Mouse (Mus musculus) layer of hippocampus, postnatal 14 days (tissue): ENCODE data around the gene Mfap3. TPM values are rescaled to one million over a fixed set of nuclear protein-coding genes. Genes with fewer than 3 reads are reported as not detected.
"Not testable (repeated sequence)": the region's sequence is repeated elsewhere in the genome, so short reads cannot be mapped to it uniquely, and the experiment has no call there.

Experiments used
- DNase-seq, 2 experiments: peaks; one replicate each; pipeline ENCODE4 v3.0.0; 2021 to 2022; ENCODE audit warnings: low spot score in 2 of 2, mixed read lengths in 1 of 2
- total RNA-seq, 2 experiments: library from RNA; stranded (reverse); gene quantifications; 2 replicates each; pipeline ENCODE4 v1.2.3; 2021

The Mfap3 gene
- total RNA-seq, 2 experiments from 2014 or later = 28.5 to 33.7 TPM

- DNase-seq = no peak
Observed at GRCm38 (mm10) chr11:57527506-57527905, 9.0 kb downstream of the Mfap3 start.

DNA sequence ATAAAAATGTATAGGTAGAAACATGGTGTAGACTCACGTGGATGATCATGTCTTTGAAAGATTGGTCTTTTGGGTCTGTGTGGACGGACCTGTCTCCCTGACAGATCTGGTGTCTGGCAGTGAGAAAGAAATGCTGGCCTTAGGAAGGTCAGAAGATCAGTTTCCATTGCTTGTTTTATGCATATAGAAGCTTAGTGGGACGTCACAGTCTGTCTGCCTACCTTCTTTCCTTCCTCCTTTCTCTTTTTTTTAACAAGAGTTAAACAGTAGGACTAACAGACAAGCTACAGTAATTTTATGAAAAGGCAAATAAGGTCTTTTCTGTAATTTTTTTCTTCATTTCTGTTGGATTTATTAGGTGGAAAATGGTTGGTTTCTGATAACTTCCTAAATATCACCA, 10.6 kb downstream of the Mfap3 start:
- DNase-seq = no peak

GRCm38 (mm10) chr11:57531300-57531950, 13.0 kb downstream of the Mfap3 start:
- DNase-seq = no peak

- DNase-seq = no peak
Observed at GRCm38 (mm10) chr11:57532306-57532705, 13.8 kb downstream of the Mfap3 start.

GRCm38 (mm10) chr11:57535912-57536311, 17.4 kb downstream of the Mfap3 start:
- DNase-seq = no peak

DNA sequence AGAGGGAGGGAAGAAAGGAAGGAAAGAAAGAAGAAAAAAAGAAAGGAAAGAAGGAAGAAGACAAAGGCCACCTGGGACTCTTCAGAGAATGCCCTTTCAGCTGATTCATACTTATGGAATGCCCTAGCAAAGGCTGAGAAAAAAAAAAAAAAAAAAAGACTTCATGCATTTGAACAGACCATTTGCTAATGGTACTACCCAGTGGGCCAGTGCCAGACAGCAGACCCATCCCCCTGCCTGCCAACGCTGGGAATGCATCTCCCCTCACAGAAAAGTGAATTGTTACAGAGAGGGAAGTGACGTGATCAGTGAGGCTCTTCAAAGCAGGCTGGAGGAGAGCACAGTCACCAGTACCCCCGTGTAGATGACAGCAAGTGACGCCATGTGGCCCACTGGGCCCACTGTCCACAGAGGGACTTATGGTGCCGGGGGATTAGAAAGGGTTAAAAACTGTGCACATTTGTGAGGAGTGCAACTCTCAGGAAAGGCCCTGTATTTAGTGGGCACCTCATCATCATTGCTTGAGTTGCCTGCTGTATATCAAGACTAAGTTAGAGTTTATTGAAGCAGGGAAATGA, 21.5 kb downstream of the Mfap3 start:
- DNase-seq = no peak

DNA sequence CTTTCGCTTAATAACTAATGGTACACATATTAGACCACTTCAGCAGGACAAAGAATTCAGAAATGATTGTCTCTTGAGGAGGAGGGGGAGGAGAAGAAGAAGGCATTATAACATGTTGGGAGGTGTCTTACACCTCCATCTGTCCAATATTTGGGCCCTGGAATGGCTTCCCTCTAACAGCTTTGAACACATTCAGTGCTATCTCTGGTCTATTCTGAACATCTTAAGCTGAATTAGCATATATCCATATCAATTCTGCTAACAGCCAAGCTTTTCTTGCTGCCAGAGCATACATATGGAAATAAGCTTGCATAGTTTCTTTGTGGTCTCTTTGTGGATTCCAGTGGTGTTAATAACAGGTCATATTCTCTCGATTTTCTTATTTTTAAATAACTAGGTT, 22.2 kb downstream of the Mfap3 start:
- no peak for DNase-seq

DNA sequence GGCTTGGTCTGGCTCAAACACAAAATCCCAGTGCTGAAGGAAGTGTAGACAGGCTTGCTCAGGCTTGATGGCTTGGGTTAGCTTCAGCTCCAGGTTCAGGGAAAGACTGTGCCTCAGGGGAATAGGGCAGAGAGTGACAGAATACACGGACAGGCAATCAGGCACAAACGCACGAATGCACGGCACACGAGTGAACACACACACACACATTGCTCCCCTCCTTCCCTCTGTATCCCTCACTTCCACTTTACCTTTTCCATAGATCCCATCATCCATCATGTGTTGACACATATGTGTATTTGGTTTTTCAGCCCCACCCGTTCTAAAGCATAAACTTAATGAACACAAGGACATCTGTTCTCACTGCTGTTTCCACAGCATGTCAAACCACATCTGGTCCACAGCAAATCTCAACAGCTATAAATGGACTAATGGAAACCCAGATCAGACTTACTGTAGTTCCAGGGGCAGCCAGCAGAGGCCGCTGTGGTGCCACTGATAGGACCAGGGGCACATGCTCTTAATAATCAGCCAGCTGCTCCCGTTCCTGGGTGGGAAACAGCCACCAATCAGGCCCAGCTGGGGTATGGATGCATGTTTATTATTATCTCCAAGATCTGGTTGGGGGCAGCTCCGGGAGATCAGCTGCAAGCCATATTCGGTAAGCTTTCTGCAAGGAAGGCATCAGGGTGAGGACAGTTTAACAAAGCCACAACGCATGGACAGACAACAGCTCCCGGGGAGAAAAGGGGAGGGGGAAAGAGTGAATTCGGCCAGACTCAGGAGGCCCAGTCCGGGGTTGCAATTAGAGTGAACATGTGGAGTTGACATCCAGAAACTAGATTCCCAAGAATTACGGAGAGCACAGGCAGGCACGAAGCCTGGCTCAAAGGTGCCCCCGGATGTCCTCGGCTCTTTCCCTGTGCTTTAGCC, 30.4 kb downstream of the Mfap3 start:
- peak; percentile 82 to 84 for DNase-seq

DNA sequence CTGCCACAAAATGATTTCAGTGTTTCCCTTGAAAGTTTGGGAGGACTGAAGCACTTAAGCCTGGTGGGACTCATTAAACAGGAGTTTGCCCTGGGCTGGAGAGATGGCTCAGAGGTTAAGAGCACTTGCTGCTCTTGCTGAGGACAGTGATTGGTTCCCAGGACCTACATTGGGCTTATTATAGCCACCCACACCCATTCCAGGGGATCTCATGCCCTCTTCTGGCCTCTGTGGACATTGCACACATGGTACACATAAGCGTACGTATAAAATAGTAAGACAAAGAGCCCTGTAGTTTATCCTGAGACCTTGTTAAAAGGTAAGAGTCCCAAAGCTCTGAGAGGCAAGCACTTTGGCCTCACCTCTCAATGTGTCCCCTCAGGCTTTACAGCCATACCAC, 31.8 kb downstream of the Mfap3 start:
- no peak for DNase-seq

DNA sequence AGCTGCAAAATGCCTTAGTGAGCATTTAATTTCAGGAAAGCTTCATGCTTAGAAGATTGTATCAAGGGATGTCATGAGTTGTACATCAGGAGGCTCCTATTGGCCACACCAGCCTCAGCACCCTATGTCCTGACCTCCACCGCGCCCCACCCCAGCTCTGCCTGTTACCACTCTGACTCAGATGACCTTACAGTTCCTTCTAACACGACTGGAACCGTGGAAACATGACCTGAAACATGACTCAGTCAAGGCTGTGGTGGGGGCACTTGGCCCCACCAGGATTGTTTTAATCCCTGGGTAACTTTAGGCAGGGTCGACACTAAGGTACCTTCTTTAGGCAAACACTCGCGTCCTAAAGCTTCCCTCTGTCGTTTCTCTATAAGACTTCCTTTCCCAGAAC, 32.6 kb downstream of the Mfap3 start:
- no peak for DNase-seq

- DNase-seq = no peak
Observed at GRCm38 (mm10) chr11:57553015-57553780, 34.7 kb downstream of the Mfap3 start.

GRCm38 (mm10) chr11:57557936-57558335, 39.5 kb downstream of the Mfap3 start:
- not testable (repeated sequence) for DNase-seq

GRCm38 (mm10) chr11:57564564-57564963, 46.1 kb downstream of the Mfap3 start:
- no peak for DNase-seq

DNA sequence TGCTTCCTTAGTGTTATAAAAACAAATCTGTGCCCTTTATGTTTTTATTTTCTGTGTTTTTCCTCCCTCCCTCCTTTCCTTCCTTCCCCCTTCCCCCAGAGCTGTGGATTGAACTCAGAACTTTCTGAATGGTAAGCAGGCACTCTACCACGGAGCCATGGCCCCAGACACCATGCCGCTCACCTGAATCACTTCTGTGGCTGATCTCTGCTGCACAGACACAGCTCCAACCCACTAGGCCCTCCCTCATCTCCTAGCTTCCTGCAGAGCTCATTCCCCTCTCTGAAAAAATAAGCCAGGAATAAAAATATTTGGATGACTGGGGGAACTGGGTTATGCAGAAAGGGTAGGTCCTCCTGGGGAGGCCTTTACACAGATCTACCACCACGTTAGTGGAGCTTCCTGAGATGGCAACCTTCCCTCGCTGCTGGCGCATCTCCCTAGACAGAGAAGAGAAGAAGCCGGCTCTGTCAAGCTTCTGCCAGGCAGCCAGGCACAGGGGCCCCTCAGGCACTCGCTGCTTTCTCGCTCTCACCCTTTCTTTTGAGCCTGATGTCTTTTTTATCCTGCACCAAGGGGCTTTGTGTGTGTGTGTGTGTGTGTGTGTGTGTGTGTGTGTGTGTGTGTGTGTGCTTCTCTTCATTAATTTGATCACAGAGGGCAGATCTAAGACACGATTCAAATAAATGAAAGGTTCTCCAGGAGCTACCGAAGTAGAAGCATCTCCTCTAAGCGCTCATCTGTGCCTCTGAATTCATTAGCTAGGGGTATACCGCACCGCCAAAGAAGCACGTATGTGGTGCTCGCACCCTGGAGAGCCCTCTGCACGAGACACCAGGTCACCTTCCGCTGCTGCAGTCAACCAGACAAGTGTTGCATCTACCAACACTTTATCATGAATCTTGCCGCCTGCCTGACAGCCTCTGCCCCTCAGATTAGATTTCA, 47.9 kb downstream of the Mfap3 start:
- DNase-seq = no peak

- no peak for DNase-seq
Observed at GRCm38 (mm10) chr11:57568950-57569490, 50.6 kb downstream of the Mfap3 start.

GRCm38 (mm10) chr11:57571035-57571434, 52.6 kb downstream of the Mfap3 start:
- no peak for DNase-seq

DNA sequence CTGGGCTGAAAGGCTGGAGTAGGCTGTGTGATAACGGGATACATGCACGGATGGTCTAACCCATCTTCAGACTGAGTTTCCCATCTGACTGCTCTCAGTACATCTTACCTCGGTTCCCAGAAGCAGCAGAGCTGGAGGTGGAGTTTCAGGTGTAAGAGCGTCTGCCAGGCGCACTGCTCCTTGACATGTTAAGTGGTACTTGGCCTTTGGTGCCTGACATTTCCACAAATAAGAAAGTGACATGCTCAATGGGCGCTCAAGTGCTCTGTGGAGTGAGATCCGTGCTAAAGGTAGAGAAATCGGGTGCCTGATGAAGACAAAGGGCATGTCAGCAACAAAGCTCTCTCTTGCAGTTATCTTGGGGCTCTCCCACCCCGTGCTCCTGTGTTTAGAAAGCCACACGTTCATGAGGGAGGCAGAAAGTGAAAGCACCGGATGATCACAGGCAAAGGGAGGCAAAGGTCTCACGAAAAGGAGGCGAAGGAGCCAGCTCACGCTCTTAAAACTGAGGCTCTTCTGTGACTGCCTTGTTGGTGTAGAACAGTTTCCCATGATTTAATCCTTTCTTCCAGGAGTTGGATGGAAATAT, 55.3 kb downstream of the Mfap3 start:
- DNase-seq = no peak

DNA sequence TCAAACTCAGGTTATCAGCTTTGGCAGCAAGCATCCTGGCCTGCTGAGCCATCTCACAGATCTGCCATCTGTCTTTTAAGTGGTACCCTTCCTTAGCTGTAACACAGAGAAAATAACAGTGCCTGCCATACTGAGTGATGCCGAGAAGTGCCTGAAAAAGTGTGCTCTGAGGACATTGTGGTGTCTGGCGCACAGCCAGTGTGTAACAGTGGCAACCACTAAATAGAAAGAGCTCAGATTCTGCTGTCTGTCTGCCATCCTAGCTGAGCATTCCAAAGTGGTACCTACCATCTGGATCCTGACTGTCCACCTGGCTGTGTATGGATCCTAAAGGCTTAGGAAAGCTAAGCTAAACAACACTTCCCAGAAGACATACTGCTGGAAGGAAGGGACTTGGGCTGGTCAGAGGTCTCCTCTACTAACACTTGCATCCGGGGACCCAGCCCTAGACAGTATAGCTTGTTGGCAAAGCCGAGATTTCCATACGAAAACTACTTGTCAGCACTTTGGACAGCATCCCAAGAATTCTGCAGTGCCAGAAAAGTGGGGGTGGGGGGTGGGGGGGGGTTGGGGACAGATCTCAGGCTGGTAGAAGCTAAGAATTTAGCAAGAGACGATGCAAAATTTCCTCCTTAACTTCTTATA, 58.5 kb downstream of the Mfap3 start:
- peak; percentile 14 to 26 for DNase-seq
